Mouse (Mus musculus): ENCODE results near the gene Topors.

Topors gene

DNA sequence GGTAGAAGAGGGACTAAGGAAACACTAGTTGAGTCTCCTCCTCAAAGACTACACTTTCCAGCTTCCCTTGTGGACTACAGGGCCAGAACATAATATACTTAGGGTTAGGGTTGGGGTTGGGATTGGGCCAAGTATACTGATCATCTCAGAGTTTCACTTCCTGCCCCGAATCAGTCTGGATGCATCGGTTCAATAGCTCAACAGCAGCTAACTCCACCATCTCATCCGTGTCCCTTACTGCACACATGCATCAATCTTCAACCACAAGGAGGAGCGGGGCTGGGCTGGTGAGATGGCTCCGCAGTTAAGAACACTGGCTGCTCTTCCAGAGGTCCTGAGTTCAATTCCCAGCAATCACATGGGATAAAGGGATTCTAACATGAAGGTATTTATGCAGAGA lies 18.7 kb downstream of the Topors start:
- DNase-seq (ENCODE audit: low spot score): no peak

DNA sequence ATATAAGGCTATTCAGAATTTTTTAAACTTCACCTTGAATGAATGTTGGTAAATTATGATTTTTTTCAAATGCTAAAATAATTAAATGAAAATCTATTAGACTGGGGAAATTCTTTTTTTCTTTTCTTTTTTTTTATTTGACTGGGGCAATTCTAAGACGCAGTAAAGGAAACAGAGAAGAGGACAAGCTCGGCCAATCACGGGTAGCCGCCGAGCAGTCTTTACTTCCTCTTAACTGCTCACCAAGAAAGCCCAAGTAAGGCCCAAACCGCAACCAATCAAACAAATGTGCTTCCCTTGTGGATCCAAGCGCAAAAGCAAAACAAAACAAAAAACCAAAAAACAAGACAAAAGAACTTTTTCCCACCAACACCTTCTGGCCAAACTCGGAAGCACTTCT lies 25.6 kb downstream of the Topors start:
- no peak for DNase-seq (ENCODE audit: low spot score)

DNA sequence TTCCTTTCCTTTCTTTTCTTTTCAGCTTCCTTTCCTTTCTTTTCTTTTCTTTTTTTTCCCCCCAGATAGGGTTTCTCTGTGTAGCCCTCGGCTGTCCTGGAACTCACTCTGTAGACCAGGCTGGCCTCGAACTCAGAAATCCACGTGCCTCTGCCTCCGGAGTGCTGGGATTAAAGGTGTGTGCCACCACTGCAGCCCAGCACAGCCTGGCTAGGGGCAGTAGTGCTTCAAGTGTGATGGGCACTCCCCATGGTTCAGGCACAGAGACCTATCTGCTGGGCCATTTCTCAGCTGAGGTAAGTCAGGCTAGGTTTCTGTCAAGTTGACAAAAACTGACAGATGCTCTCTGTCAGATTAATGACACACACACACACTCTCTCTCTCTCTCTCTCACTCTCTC lies 26.6 kb downstream of the Topors start:
- no peak for DNase-seq (ENCODE audit: low spot score)

DNA sequence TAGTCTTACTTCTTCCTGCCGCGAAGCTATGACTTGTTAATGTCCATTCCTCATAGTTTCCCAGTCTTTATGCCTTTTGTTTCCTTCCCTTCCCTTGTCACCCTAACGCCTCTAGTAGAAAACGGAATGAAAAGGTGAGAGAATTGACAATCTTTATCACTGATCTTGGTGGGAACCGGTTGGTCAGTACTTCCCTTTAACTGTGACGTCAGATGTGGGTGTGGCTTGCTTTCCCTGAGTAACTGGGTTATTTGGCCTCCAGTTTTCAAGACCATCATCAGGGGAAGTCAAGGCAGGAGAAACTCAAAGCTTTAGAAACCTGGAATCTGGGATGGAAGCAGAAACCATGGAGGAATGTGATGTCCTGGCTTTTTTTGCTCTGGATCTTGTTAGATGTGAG lies 27.7 kb downstream of the Topors start:
- DNase-seq (ENCODE audit: low spot score): no peak

DNA sequence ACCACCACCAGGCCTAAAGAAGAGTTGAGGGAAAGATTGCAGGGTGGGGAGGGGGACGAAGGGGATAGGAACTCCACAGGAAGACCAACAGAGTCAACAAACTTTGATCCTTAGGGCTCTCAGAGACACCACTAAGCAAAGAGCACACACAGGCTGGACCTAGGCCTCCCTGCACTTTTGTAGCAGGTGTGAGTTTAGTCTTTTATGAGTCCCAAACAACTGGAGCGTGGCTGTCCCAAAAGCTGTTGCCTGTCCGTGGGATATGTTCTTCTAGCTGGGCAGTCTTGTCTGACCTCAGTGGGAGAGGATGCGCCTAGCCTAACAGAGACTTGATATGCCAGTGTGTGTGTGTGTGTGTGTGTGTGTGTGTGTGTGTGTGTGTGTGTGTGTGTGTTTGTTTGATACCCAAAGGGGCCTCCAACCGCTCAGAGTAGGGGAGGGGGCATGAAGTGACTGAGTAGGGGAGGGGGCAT lies 29.3 kb downstream of the Topors start:
- DNase-seq (ENCODE audit: low spot score): no peak

DNA sequence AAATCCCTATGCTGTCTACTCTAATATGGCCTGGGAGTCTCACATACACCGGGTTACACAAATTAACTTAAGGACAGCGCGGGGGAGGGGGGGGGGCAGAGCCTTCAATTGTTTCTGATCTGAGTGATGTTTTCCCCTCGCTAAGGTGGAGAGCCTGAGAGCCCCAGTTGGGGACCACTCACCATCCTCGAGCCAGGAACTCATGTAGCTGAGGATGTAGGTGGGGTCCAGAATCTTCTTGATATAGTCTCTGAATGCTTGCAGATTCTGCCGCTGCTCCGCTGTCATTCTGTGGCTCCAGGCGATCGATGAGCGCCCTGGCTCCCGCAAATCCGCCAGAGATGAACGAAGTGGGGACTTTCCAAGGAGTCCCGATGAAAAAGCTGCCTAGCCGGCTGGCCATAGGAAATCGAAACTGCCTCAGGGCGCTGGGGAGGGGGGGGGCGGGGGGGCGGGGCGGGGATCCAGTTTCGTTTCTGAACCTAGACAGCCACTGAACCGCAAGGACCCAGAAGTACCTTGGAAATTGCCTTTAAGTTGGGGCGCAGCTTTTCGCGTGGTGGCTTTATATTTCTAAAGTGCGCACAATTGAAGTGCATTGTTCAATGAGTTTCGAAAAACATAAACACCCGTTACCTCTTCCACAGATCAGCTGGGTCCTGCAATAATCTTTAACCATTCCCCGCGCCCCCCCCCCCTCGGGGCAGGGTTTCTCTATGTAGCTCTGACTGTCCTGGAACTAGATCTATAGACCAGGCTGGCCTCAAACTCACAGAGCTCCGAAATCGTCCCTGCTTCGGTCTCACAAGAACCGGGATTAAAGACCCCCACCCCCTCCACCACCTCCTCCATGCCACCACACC lies 30.0 kb downstream of the Topors start, which contains the start of gene Ddx58:
TSS of gene Ddx58 (minus strand) at position 420 of the 863 bp plus-strand sequence.
- peak; percentile 54 for DNase-seq (ENCODE audit: low spot score)

DNA sequence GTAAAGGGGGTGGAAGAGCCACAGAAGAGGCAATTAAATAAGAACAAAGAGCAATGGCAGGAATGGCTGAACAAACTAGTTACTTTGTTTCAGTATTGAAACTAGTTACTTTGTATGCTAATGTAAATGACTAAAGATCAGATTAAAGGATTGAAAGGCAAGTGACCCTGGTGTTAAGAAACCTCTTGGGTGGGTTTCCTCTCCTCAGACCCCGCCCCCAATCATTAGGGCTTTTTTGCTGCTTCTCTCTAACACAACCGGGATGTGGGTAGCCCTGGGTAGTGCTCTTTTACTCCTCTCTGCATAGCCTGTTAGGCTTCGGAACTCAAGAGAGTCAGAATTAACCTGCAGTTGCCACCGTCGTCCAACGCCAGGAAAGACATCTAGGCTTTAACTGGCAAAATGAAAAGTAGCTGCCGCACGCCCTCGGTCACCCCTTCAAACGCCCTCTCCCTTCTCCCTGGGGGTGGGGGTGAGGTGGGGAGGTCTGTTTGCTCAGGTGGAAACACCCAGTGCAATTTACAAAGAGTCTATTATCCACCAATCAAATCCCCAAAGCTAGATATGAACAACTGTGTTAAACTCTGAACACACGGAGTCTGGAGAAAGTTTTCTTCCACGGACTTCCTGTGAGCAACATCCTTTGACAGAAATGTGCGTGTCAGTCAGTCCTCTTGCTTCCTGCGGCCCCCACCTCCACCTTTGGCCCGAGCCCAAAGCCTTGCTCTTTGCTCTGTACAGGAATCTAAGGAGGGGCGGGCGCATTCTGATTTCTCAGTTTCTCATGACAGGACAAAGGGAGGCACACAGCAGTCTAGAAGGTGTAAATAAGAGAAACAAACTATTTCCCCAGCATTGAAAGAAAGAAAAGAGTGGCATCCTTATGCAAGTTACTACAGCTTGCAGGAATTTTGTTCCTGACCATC lies 30.9 kb downstream of the Topors start:
- DNase-seq (ENCODE audit: low spot score): peak; percentile 15

DNA sequence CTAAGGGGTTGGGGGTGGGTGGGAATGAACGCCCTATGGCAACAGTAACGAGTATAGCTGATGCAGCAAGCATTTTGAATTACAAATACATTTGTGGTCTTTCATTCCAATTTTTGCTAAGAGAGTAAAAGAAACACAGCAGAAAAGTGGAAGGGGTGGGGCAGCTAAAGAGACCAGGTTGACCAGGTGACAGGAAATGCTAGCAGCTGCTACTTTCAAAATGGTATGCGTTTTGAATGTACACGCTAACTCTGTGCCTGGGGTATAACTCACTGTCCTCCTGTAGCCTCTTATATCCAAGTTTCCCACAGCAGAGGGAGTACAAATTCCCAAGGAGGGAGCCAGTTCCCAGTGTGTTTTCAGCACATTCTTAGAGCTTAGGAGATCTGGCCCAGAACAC lies 32.8 kb downstream of the Topors start:
- DNase-seq (ENCODE audit: low spot score): no peak

DNA sequence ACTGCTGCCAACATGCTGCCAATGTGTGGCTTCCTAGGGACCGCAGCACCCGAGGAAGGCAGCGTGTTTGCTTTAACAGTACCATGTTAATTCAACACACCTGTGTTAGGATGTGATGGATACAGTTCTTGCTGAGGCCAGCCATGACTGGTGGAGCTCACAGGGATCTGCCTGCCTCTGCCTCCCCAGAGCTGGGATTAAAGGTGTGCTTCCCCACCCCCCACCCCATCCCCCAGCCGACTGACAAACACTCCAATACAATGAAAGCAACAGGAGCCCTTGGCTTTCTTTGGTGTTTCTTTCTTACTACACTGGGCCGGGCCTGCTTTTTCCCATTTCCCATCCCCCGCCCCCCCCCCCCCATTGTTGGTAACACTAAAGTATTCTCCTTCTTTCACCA lies 35.4 kb downstream of the Topors start:
- no peak for DNase-seq (ENCODE audit: low spot score)

DNA sequence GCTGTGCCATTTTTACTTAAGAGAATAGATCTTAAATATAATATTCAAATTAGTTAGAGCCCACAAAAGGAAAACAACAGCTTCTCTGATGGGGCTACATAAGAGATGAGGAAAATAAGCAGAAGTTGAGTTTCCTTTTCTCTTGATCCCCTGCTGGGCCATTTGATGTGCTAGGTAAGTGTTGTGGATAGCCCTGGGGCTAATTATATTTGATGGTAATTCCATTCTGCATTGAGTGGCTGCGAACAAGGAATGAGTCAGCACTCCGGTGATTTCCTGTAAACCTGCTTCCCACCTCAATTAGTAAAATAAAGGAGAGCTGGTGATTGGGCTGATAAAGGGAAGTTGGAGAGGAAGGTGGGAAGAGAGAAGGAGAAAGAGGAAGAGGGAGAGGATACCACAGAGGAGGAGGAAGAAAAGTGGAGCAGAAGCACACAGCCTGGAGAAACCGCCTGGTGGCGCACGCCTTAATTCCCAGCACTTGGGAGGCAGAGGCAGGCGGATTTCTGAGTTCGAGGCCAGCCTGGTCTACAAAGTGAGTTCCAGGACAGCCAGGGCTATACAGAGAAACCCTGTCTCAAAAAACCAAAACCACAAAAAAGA lies 36.5 kb downstream of the Topors start:
- DNase-seq (ENCODE audit: low spot score): no peak

DNA sequence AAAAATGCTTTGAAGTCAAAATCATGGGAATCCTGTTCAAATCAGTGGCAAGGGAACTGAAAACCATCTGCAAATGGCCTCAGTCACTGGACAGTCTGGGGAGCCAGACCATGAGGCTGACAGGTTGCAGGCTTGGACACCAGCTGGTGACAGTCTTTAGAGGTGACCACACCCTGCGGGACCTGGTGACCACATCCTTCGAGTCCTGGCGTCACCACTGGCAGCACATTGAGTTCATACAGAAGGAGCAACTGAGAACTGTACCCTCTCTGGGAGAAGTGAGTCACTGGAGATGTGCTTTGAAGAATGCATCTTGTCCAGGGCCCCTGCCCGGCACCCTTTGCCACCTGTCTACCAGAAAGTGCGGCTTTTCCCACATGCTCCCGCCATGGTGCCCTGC lies 39.9 kb downstream of the Topors start:
- DNase-seq (ENCODE audit: low spot score): no peak

DNA sequence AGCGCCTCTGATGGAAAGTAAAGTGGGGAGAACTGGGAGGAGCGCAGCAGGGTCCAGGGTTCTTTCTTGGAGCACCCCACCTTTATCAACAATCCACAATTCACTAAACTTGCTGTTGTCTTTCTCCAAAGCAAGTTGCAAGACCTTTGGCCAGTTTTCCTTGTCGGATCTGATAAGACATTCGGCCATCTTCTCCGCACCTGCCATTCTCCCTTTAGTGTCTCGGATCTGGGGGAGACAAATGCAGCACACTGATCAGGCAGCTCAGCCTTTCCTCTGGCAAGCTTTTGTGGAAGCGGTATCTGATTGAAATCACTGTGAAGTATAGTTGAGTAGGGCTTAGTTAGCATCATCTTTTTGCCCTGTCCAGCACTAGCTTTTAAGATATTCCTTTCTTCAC lies 41.8 kb downstream of the Topors start:
- no peak for DNase-seq (ENCODE audit: low spot score)

DNA sequence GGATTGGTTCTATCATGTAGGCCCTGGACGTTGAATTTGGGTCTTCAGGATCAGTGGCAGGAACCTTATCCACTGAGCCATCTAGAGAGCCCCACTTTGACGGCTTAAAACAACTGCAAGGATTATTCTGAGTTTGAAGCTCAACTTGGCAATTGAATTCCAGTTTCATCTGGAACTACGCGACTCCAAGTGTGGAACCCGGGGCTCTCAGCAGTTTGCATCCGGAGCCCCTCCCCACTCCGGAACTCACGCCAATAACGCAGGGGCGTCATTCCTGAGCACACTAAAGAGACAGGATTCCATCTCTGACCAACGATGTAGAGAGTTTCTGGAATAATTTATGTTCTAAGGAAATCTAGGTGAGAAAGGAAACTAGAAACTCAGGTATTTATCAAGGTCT lies 42.5 kb downstream of the Topors start:
- DNase-seq (ENCODE audit: low spot score): no peak

DNA sequence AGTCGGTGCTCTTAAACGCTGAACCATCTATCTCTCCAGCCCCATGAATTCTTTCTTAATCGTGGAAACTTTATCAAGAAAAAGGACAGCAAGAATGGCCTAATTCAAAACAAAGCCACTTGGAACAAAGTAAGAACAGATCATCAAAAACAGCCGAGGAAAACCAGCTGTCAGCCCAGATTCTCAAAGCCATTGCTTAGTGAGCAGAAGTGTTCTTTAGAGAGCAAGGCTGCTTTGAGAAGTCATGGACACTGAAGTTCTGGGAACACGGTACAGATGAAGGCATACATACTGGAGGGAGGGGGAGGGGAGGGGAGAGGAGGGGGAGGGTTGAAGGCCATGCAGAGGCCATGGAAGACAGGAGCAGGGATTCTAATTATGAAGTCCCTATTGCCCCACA lies 43.6 kb downstream of the Topors start:
- no peak for DNase-seq (ENCODE audit: low spot score)

DNA sequence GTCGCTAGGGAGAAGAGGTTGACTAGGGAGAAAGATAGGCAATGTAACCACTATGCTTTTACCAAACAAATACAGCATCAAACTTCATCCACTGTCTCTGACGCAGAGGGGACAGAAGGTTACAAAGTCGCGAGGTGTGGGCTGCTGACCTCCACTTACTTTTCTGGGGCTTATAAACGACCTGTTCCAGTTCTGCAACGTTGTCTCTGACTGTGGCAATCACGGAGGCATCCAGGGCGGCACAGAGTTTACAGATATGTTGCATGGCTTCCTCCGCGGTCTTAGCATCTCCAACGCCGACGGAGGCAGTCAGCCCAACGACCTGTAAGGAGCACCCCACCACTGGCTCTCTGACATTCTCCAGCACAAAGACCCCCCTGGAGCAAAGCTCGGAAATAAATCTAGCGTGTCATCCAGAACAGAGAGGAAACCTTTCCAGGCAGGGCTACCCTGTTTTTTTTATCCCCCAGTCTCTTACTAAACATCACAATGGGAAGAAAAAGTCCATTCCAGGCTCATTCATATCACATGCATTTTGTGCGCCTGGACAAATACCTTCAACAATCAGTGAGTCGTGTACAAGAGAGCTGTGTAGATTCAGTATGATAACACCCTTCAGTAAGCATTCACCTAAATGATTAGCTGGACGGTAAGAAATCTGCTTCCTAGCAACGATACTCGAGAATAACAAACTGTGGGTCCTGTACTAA lies 47.6 kb downstream of the Topors start:
- no peak for DNase-seq (ENCODE audit: low spot score)

DNA sequence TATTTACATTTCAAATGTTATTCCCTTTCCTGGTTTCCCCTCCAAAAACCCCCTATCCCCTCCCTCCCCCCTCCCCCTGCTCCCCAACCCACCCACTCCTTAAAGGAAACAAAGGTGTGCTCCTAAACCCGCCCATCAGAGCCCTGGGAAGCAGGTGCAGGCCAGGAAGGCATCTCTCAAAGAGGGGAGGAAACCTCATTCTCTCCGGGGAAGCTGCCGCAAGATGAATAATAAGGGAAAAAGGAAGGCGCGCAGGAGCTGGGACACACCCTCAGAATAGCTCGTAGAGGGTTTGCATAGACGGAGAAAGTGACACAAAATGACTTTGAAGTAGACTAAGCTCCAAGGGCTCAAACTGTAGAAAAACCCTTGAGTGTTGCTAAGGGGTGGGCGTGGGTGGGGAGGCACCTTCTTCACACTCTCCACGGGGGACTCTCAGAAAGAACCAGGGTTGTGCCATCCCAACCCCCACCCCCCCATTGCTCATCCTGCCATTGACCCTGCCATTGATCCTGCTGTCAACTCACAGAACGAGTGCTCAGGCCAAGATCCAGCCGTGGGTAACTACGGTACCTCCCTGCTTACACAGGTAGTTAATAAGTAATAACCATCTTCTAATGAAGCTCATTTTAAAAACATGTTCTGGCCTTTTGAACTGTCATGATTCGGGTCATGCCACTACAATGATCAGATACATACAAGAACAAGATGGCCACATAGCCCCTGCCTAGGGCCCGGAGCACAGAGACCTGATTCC lies 48.5 kb downstream of the Topors start:
- no peak for DNase-seq (ENCODE audit: low spot score)

DNA sequence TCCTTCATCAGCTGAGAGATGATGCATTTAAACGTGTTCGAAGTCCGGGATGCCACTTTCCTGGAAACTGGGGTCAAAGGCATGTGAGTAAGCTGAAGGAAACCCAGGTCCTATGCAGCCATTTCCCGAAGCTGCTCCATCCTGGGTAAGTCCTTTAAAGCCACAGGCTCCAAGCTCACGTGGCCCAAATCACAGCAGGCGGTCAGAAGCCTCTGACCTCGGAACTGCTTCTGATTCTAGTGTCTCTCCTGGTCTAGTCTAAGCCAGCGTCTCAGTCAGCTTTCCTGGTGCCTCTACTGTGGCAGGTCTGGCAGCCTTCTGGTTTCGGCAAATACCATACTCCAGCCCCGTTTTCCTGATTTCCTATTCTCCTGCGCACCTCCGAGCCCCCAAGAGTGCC lies 49.2 kb downstream of the Topors start:
- no peak for DNase-seq (ENCODE audit: low spot score)

DNA sequence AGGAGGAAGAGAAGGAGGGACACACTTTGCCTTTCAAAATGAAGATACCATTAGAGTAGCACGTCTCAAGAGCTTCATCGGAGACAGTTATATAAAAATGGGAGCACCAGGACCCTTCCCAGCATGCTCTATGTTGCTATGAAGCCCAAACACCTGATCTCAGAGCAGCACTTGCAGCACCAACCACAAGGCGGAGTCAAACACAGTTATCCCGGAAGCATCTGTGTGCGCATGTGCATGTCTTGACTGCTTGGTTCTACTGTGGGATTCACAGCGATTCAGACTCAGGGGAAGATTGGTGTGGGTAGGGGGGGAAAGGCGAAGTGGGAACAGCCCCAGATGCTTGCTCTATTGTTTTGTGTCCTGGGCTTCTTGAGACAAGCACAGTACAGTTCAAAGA lies 51.3 kb downstream of the Topors start:
- DNase-seq (ENCODE audit: low spot score): peak; percentile 28

DNA sequence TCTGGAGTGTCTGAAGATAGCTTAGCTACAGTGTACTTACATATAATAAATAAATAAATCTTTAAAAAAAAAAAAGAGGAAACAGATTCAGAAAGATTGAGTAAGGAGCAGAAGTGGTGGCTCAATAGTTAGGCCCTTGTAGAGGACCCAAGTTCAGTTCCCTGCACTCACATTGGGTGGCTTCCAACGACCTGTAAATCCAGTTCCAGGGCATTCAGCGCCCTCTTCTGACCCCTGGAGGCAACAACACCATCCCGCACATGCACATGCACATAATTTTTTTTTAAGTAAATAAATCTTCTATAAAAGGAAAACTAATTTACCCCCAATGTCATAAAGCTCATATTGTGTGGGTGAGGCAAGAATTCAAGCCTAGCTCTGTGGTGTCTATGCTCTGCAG lies 51.7 kb downstream of the Topors start:
- no peak for DNase-seq (ENCODE audit: low spot score)

DNA sequence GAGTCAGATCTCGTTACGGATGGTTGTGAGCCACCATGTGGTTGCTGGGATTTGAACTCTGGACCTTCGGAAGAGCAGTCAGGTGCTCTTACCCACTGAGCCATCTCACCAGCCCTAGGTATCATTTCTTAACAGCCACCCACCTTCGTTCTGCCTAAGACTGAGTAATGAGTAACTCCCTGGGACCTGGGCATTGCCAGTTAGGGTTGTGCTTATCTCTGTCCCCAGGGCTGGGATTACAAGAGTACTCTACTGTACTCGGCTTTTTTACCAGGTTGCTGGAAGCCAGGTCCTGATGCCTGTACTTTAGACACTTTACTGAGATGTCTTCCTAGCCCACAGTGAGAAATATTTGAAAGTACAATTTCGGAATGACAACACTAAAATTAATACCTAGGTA lies 57.5 kb downstream of the Topors start:
- DNase-seq (ENCODE audit: low spot score): no peak

Measured in MN1 (cell line).